Mouse (Mus musculus) heart, adult 11 months (tissue): ENCODE results near the gene Syt8.

ENCODE experiments used
- DNase-seq: peaks from one replicate; pipeline ENCODE4 v3.0.0; 2022

Gene Syt8

DNA sequence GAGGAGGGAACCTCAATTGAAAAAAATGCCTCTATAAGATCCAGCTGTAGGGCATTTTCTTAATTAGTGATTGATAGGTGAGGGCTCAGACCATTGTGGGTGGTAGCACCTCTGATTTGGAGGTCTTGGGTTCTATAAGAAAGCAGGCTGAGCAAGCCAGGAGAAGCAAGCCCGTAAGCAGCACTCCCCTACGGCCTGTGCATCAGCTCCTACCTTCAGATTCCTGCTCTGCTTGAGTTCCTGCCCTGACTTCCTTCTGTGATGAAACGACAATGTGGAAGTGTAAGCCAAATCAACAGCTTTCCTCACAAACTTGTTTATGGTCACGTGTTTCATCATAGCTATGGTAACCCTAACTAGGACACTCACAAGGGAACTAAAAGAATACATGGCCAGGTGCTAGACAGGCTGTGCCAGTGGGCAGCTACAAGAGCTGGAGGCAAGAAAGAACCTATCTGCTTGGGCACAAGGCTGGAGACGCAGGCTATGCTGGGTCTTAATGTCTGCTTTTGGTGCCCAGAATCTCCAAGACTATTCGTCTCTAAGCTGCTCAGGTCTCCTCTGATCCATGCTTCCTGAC, 14.5 kb downstream of the Syt8 start:
- DNase-seq, result peak; percentile 83

DNA sequence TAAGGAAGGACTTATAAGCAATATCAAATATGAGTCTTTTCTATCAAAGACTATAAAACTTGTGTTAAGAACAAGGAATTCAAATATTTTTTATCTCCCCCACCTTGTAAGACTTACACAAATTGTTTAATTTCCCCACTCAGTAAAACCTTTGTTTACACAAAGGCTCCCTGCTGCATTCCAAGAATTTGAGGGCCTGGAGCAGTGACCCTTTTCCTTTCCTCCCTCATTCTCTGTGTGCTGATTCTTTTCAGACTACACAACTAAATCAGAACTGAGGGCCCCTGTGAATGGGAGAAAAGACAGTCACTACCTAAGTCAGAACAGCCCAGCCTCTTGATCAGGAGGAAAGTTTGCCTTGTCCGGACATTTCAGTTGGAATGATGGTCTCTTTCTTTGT, 20.1 kb downstream of the Syt8 start:
- no peak for DNase-seq

DNA sequence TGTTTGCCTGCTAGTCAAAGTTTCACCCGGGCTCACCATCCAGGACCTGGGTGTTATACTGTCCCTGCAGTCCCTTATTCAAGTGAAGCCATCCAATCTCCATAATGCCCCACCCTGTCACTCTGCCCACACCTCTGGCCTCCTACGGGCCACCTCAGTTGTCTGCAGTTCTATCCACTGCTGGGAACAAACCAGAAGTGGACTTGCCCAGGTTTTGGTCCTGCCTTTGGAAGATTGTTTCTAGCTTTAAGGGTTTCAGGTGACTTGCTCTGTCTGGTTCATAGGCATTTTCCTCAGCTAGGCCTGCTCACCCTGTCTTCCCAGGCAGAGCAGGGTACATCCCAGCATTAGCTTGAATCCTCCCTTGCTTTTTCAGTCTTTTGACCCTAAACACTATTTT, 20.6 kb downstream of the Syt8 start:
- peak; percentile 76 for DNase-seq

GRCm38 (mm10) chr7:142456806-142457205, 22.2 kb downstream of the Syt8 start:
- DNase-seq, result peak; percentile 93

DNA sequence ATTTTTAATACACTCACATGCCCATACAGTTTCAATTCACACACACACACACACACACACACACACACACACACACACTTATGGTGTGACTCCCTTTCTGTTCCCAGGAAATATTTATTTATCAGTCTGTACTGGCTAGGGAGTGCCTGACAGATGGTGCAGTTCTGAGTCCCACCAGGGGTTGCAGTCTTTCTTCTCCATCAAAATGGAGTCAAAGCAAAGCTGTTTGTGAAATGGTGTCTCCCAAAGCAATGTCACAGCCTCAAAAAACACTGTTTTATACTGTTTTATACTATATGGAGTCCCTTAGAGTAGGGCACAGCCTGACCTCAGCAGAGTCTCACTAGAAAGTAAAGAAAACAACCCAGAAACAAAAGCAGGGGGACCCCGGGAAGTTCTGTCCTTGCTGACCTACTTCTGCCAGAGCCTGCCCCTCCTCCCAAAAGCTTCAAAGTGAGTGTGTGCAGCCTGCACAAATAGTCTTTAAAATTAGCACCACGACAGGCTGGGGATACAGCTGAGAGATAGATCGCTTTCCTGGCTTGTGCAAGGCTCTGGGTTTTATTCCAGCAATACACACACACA, 22.7 kb downstream of the Syt8 start:
- DNase-seq, result peak; percentile 96

DNA sequence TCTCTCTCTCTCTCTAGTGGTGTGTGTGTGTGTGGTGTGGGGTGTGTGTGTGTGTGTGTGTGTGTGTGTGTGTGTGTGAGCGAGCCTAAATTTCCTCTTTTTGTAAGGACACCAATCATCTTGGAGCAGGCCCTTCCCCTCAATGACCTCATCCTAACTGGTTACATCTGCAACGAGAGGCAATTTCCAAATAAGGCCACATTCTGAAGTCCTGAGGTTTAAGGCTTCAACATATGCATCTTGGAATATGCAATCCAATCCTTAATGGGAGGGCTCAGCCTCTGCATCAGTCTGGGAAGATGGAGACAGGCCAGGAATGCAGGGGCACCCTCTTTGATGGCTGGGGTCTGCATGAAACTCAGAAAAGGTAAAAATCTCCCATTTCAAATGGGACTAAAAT, 23.4 kb downstream of the Syt8 start:
- peak; percentile 94 for DNase-seq

- peak; percentile 76 for DNase-seq
These were observed 24.1 kb downstream of the Syt8 start for GRCm38 (mm10) chr7:142458676-142459298.

GRCm38 (mm10) chr7:142459299-142459691, 24.6 kb downstream of the Syt8 start:
- DNase-seq, result peak; percentile 97

DNA sequence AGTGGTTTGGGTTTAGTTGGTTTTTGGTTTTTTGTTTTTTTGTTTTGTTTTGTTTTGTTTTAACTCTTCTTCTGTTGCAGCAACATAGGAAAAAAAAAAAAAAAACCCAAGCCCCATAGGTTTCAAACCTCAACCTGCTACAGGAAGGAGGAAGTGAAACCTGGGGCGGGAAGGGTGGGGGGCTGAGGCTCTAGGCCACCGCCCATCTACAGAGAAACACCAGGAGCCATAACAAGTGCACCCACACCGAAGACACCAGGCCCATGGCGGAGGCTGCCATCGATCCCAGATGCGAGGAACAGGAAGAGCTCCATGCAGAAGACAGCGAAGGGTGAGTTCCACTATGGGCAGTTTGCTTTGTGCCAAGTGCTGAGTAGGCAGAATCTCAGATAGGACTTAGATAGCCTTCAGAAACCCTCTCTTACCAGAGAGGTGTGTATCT, 26.0 kb downstream of the Syt8 start, which contains the start of gene Lsp1:
Gene Lsp1, plus strand, starts transcription at position 174 of the 442 bp plus-strand sequence.
- DNase-seq, result peak; percentile 89

DNA sequence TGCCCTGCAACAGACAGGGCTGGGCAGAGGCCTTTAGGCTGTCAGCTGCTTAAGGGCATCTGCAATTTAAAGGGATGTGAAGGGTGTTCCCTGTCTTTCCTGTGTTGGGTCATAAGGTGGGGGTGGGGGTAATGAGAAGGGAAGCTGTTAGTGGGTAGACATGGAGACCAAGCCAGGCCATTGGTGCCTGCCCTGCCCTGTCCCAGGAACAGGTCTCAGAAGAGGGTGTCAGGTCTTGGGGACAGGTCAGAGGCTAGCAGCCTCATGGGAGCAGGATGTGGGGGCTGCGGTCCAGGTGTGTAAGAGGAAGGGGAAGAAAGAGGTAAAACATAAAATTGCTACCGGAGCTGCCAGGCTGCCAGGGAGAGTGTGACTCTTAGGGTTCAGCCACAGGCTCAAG, 26.8 kb downstream of the Syt8 start:
- peak; percentile 85 for DNase-seq

GRCm38 (mm10) chr7:142462190-142462589, 27.5 kb downstream of the Syt8 start:
- peak; percentile 94 for DNase-seq

DNA sequence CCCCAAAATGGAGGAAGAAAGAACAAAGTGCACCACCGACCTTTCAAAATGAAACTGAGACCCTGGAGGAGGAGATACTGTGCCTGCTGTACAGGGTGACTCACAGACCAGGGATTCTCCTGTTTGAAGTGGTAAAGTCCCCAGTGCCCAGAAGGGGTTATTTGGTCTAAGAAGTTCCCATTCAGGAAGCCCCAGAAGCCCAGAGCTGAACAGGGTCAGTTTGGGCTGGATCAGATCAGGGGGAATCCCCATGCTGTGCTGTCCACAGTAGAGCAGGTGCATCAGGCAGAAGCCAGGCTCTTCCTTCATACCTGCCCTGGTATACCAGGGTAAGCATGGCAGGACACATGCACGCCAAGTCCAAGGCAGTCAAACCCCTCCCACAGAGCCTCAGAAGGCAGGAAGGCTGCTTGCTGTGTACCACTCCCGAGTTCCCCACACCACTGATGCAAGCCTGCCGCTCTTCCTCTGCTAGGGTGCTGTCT, 28.0 kb downstream of the Syt8 start:
- DNase-seq, result peak; percentile 94

DNA sequence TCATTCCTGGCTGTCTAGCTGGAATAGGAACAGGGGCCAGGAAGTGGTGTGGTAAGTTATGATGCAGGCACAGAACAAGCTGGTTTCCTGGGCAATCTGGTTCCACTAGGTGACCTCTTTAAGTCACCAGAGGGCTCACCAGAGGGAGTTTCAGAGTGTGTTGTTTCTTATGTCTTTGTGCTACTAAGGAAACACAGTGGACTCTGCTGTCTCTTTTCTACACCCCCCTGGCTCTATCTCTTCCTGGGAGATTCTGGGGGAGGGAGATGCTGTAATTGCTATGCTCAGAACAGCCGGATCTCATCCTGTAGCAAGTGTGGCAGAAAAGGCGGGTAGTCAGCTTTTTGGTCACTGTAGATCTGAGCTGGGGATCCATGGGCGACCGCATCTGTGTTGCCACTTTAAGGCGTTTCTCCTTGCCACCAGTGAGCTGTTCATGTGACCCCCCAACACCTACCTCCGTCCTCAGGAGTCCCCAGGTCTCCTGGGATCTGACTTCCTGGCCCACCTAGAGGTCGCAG, 35.6 kb downstream of the Syt8 start:
- peak; percentile 96 for DNase-seq

DNA sequence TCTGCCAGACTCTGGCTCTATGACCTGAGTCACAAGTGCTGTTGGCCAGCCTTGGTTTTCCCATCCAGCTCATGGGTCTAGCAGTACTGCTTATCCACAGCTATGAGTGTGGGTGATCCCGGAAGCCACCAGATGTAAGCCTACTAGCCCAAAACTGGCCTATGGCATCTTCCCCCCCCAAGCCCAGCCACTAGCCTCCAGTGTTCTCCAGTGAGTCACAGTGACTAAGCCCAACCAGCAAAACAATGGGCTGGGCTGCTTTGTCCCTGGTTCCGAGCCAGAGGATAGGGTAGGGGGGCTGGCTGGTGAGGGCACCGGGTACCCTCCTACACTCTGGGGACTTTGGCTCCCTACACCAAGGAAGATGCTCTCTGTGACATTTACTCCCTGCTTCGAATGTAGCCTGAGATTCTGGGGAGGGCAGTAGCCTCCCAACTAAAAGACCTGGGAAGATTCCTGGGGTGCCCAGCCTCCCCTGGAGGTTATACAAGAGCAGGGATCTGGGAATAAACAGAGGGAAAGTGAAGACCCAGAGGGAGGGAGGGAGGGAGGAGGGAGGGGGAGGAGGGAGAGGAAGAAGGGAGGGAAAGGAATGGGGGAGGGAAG, 36.3 kb downstream of the Syt8 start:
- DNase-seq, result peak; percentile 99

DNA sequence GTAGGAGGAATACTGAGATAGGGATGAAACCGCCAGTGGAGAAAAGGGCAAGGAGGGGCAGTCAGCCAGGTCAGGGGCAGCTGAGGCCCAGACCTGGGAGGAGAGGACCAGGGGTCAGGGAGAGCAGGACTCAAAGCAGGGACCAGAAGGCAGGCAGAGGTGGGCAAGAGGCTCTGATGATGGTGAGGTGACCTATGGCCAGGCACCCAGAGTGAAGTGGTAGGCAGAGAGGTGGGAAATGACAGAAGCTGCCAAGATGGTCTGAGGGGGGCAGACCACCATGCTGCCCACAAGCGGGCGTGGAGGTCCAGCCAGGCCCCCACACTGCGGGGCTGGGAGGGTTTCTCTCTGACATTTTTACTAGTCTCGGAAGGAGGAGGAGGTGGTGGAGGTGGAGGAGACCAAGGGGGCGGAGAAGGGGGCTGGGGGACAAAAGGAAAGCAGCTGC, 36.8 kb downstream of the Syt8 start:
- peak; percentile 96 for DNase-seq

DNA sequence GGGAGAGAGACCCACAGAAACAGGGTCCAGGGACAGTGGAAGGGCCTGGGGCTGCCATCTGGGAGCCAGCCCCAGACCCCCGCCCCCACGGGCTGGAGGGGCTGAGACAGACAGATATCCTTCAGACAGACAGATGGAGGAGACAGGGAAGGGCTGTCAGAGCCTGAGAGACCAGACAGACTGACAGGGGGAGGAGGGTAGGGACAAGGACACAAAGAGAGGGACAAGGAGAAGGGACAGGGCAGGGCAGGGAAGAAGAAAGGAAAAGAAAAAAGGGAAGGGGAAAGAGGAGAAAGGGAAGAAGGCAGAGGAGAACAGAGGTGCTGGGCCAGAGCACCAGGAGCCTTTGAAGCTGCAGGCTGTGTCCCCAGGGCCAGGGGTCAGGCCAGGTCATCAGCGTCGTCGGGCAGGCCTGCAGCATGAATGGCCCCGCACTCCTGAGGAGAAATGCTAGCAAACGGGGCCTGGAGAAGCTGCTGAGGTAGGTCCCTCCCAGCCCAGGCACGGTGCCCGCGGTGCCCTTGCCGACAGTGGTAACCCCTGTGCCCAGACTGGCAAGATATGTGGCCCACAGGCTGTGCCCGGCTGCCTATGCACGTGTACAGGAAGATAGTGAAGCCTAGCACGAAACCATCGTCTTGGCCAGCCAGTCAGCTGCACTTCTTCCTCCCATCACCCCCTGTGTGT, 37.4 kb downstream of the Syt8 start:
- DNase-seq, result peak; percentile 98

GRCm38 (mm10) chr7:142472936-142473335, 38.3 kb downstream of the Syt8 start:
- DNase-seq, result peak; percentile 87

DNA sequence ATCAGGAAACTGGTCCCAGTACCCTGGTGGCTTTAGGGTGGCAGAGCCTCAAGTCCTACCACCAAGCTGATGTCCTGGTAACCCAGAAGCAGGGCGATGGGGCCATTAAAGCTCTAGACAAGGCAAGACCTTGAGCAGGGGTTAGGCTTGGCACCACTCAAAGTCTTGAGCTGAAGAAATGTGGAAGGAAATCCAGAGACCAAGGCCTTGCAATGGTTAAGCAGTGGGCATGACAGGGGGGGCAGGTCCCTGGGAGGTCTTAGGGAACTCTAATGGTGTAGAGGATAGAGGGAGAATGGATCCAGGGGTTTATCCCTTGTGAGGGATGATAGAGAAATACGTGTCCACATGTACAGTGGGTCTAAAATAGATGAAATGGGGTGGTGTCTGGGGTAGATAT, 38.8 kb downstream of the Syt8 start:
- peak; percentile 90 for DNase-seq

GRCm38 (mm10) chr7:142474799-142475198, 40.1 kb downstream of the Syt8 start:
- peak; percentile 99 for DNase-seq

DNA sequence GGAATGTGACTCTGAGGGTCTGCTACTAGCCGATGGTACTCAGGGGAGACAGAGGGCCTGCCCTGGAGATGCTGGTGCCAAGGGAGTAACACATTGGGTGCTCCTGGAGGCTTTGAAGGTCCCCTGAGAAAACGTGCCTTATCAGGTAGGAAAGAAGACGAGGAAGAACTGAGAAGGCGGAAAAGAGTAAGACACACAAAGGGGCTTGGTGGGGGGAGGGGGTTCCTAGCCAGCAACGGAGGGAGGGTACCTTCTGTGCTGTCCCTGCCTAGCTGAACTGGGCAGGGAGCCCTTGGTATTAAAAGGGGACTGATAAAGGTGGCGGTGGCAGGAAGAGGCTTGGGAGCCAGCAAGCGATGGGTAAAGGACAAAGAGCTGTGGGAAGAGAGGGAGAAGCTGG, 41.0 kb downstream of the Syt8 start:
- DNase-seq, result peak; percentile 93

GRCm38 (mm10) chr7:142476271-142476670, 41.6 kb downstream of the Syt8 start:
- peak; percentile 93 for DNase-seq

GRCm38 (mm10) chr7:142476795-142477452, 42.3 kb downstream of the Syt8 start:
- DNase-seq, result peak; percentile 95
